Mouse (Mus musculus): ENCODE measurements around the gene Mtfr1l. TPM values are rescaled to one million over a fixed set of nuclear protein-coding genes. Genes with fewer than 3 reads are reported as not detected.

Mtfr1l gene
- polyA plus RNA-seq, 1 experiment from 2014 or later, result 133 TPM

DNA sequence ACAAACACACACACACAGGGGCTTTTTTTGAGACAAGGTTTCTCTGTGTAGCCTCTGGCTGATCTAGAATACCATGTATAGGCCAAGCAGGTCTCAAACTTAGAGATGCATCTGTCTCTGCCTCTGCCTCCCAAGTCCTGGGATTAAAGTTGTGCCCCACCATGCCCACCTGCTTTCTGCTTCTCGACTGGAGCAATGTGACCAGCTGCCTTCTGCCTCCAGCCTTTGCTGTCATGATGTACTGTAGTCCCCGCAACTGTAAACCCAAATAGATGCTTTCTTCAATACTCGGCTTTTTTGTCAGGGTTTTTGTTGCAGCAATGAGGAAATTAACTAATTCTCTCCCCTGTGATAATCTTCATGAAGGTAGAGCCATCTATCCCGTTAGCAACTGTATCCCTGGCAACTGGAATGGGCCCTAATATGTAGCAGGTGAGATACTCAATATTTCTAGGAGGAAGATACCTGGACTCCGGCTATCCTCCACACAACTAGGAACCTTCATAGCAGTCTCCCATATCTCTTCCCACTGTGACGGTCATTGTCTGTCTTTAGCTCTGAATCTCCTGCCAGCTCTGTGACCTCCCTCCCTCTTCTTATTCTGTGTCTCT is 52.0 kb downstream of the Mtfr1l start:
- H3K27me3 ChIP-seq (ENCODE audit: control insufficient read depth, insufficient read depth, low read length), result no peaks in the 10 kb centered on the region
- H3K4me1 ChIP-seq (ENCODE audit: control insufficient read depth, insufficient read depth, low read length), result no peaks in the 10 kb centered on the region
- H3K4me3 ChIP-seq (ENCODE audit: low read depth, low read length), result no peak overlapping the region
- no peaks in the 10 kb centered on the region for H3K36me3 ChIP-seq (ENCODE audit: control insufficient read depth, insufficient read depth, low read length)
- H3K27ac ChIP-seq (ENCODE audit: low read depth, low read length), result no peak overlapping the region
- ATAC-seq (ENCODE audit: insufficient read depth, low FRiP score, low TSS enrichment) (no peak), DNase-seq (ENCODE audit: low spot score) (no peak)
- H3K4me2 ChIP-seq (ENCODE audit: low read depth), result no peak overlapping the region
- no peaks in the 10 kb centered on the region for H3K9me3 ChIP-seq (ENCODE audit: control insufficient read depth, low read length)
- 72% methylated on average over 6 of the region's 6 CpGs for WGBS
- no peak overlapping the region for H3K9ac ChIP-seq (ENCODE audit: low read length)

DNA sequence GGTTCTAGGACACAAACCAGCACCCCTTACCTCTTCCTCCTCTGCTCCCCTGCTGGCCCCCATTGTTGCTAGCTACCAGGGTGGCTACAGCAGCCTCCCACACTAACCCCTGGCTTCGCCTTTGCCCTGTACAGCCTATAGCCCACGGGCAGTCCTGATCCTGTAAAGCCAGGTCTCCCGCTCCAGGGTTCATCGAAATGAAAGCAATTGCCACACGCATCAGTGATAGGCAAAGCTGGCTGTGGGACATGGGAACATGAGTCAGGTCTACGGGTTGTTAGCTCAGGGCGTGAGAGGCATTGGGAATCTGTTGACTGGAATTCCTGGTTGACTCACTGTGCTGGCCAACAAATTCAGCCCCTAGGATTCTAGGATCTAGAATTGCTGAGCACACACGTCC is 52.7 kb downstream of the Mtfr1l start:
- 71% methylated on average over 8 of the region's 8 CpGs for WGBS

DNA sequence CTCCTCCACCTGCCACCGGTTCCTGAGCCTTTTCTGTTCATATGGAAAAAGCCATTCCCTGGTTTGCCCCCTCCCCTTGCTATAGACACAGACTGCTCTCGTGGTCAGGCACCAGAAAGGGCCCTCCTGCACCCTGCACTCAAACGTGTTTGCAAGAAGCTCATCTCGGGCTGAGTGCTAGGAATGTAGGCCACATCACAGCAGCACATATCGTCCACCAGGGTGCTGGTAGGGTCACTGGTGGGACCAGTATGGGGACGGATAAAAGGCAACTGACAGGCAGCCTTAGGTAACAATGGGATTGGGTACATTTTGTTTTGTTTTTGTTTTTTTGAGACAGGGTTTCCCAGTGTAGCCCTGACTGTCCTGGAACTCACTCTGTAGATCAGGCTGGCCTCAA is 53.9 kb downstream of the Mtfr1l start:
- Histone ChIP-seq H3K4me2 (ENCODE audit: low read depth) (no peak overlapping the region), H3K4me1 (ENCODE audit: control insufficient read depth, insufficient read depth, low read length) (no peaks in the 10 kb centered on the region), H3K27me3 (ENCODE audit: control insufficient read depth, insufficient read depth, low read length) (no peaks in the 10 kb centered on the region), H3K4me3 (ENCODE audit: low read depth, low read length) (no peak overlapping the region), H3K27ac (ENCODE audit: low read depth, low read length) (no peak overlapping the region), H3K9me3 (ENCODE audit: control insufficient read depth, low read length) (no peaks in the 10 kb centered on the region), H3K36me3 (ENCODE audit: control insufficient read depth, insufficient read depth, low read length) (peaks cover 2% of the 10 kb centered on the region; the same call in 1 of the 2 replicates), H3K9ac (ENCODE audit: low read length) (no peak overlapping the region)
- 65% methylated on average over 6 of the region's 6 CpGs for WGBS
- ATAC-seq (ENCODE audit: insufficient read depth, low FRiP score, low TSS enrichment) (no peak), DNase-seq (ENCODE audit: low spot score) (no peak)

More for the DNA sequence above, 52.7 kb downstream of the Mtfr1l start:
- no peak for DNase-seq (ENCODE audit: low spot score)
- no peaks in the 10 kb centered on the region for H3K27me3 ChIP-seq (ENCODE audit: control insufficient read depth, insufficient read depth, low read length)
- no peak overlapping the region for H3K4me3 ChIP-seq (ENCODE audit: low read depth, low read length)
- H3K36me3 ChIP-seq (ENCODE audit: control insufficient read depth, insufficient read depth, low read length), result no peaks in the 10 kb centered on the region
- no peak overlapping the region for H3K27ac ChIP-seq (ENCODE audit: low read depth, low read length)
- H3K4me1 ChIP-seq (ENCODE audit: control insufficient read depth, insufficient read depth, low read length), result no peaks in the 10 kb centered on the region
- H3K4me2 ChIP-seq (ENCODE audit: low read depth), result no peak overlapping the region
- no peak for ATAC-seq (ENCODE audit: insufficient read depth, low FRiP score, low TSS enrichment)
- H3K9me3 ChIP-seq (ENCODE audit: control insufficient read depth, low read length), result no peaks in the 10 kb centered on the region
- H3K9ac ChIP-seq (ENCODE audit: low read length), result no peak overlapping the region

DNA sequence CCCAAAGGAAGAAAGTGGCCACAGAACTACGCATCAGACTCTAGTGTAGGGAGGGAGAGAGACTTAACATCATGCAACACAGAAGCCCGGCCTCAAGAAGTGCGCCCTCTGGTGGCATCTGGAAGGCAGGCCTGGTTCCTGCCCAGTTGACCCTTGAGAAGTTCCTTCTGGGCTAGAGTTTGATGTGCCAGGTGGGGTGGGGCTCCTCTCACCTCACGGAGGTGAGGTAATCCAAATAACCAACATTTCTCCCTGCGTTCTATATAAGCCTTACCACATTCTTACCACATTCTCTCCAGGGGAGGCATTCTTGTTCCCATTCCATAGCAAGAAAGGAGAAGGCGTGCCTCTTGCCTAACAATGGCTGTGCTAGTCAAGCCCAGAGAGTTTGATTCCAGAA is 54.3 kb downstream of the Mtfr1l start:
- Histone ChIP-seq H3K9ac (ENCODE audit: low read length) (no peak overlapping the region), H3K36me3 (ENCODE audit: control insufficient read depth, insufficient read depth, low read length) (peaks cover 2% of the 10 kb centered on the region; the same call in 1 of the 2 replicates), H3K4me1 (ENCODE audit: control insufficient read depth, insufficient read depth, low read length) (no peaks in the 10 kb centered on the region), H3K9me3 (ENCODE audit: control insufficient read depth, low read length) (no peaks in the 10 kb centered on the region), H3K4me2 (ENCODE audit: low read depth) (no peak overlapping the region), H3K4me3 (ENCODE audit: low read depth, low read length) (no peak overlapping the region), H3K27ac (ENCODE audit: low read depth, low read length) (no peak overlapping the region), H3K27me3 (ENCODE audit: control insufficient read depth, insufficient read depth, low read length) (no peaks in the 10 kb centered on the region)
- WGBS, result 34% methylated on average over 6 of the region's 6 CpGs
- DNase-seq (ENCODE audit: low spot score) (peak; percentile 74), ATAC-seq (ENCODE audit: insufficient read depth, low FRiP score, low TSS enrichment) (no peak)

DNA sequence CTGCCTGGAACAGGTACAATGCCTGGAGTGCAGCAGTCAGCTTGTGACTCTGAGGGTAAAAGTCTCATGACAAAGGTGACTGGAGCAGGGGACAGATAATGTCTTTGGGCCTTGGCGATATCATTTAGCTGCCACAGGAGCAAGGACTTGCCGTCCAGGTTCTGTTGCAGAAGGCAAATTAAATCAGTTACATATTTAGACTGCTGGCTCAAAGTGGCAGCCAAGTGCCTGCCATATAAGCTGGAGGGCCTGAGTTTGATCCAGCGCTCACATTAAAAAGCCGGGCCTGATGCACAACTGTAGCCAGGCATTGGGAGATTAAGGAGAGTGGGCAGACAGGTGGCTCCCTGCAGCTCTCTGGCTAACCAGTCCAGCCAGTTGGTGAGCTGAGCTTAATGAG is 55.3 kb downstream of the Mtfr1l start:
- ATAC-seq (ENCODE audit: insufficient read depth, low FRiP score, low TSS enrichment), result no peak

DNA sequence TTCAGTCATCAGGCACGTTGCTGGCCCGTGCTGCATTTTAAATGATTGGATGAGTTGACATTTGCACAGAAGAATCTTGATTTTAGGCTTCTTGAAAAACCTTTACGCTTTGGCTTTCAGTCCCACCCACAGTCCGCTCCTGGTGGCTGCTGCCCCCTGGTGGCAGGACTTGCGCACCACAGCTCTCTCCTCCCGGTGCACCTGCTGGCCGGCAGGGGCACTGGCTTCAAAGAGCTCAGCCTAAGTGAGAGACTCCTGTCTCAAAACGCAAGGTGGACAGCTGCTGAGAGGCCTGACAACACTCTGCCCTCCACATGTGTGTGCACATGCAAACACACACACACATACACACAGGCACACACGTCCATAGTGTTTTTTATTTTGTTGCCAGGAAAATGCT is 57.2 kb downstream of the Mtfr1l start:
- Histone ChIP-seq H3K27me3 (ENCODE audit: control insufficient read depth, insufficient read depth, low read length) (no peaks in the 10 kb centered on the region), H3K4me1 (ENCODE audit: control insufficient read depth, insufficient read depth, low read length) (peaks cover under 1% of the 10 kb centered on the region; the same call in 1 of the 2 replicates), H3K4me3 (ENCODE audit: low read depth, low read length) (no peak overlapping the region), H3K9ac (ENCODE audit: low read length) (peak overlapping the region; percentile 2; the same call in 1 of the 2 replicates), H3K4me2 (ENCODE audit: low read depth) (no peak overlapping the region), H3K27ac (ENCODE audit: low read depth, low read length) (no peak overlapping the region), H3K9me3 (ENCODE audit: control insufficient read depth, low read length) (no peaks in the 10 kb centered on the region), H3K36me3 (ENCODE audit: control insufficient read depth, insufficient read depth, low read length) (peaks cover 22% of the 10 kb centered on the region)
- ATAC-seq (ENCODE audit: insufficient read depth, low FRiP score, low TSS enrichment) (peak; percentile 56), DNase-seq (ENCODE audit: low spot score) (peak; percentile 90)
- WGBS, result 9% methylated on average over 9 of the region's 9 CpGs

More for the DNA sequence above, 55.3 kb downstream of the Mtfr1l start:
- Histone ChIP-seq H3K4me2 (ENCODE audit: low read depth) (no peak overlapping the region), H3K36me3 (ENCODE audit: control insufficient read depth, insufficient read depth, low read length) (peaks cover 10% of the 10 kb centered on the region), H3K4me1 (ENCODE audit: control insufficient read depth, insufficient read depth, low read length) (no peaks in the 10 kb centered on the region), H3K4me3 (ENCODE audit: low read depth, low read length) (no peak overlapping the region), H3K27ac (ENCODE audit: low read depth, low read length) (no peak overlapping the region), H3K9ac (ENCODE audit: low read length) (no peak overlapping the region), H3K27me3 (ENCODE audit: control insufficient read depth, insufficient read depth, low read length) (no peaks in the 10 kb centered on the region), H3K9me3 (ENCODE audit: control insufficient read depth, low read length) (no peaks in the 10 kb centered on the region)
- DNase-seq (ENCODE audit: low spot score), result no peak
- whole genome bisulfite sequencing, result 91% methylated on average over 4 of the region's 4 CpGs

DNA sequence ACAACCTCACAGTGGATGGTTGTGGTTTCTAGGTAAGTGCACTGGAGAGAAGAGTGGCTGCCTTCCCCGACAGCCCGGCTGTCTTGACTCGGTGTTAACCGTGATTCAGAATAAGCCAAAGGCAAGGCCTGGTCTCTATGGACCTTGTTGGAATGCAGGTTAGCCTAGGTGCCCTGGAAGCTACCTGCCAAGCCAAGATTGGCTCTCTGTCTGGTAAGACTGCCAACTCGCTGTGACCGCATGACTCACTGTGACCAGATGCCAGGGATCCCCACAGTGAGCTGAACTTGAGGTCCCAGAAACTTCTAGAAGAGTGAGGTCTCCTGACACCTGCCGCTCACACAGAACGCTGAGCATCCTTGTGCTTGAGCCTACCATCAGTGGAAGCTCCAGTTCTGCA is 58.3 kb downstream of the Mtfr1l start:
- H3K36me3 ChIP-seq (ENCODE audit: control insufficient read depth, insufficient read depth, low read length), result peaks cover 26% of the 10 kb centered on the region
- DNase-seq (ENCODE audit: low spot score) (no peak), ATAC-seq (ENCODE audit: insufficient read depth, low FRiP score, low TSS enrichment) (0 out of 2 replicates have a peak, but pooled peaks have one; percentile 7)
- no peak overlapping the region for H3K27ac ChIP-seq (ENCODE audit: low read depth, low read length)
- H3K4me1 ChIP-seq (ENCODE audit: control insufficient read depth, insufficient read depth, low read length), result peaks cover 3% of the 10 kb centered on the region; the same call in 1 of the 2 replicates
- no peaks in the 10 kb centered on the region for H3K27me3 ChIP-seq (ENCODE audit: control insufficient read depth, insufficient read depth, low read length)
- no peak overlapping the region for H3K4me2 ChIP-seq (ENCODE audit: low read depth)
- no peak overlapping the region for H3K9ac ChIP-seq (ENCODE audit: low read length)
- 93% methylated on average over 8 of the region's 8 CpGs for WGBS
- H3K9me3 ChIP-seq (ENCODE audit: control insufficient read depth, low read length), result no peaks in the 10 kb centered on the region
- no peak overlapping the region for H3K4me3 ChIP-seq (ENCODE audit: low read depth, low read length)

Small RNA genes lying within 50 kb of the gene (microRNA-seq; reads per million reads assigned to microRNA genes)
- not detected for gene Mir6403

Other genes starting within 250 kb of the Mtfr1l start
- 21.6 and 23.1 TPM in 2 replicates for gene Pdik1l, start 247.5 kb downstream of the Mtfr1l start, polyA plus RNA-seq (2014; fragmentation: Nextera tagmentation; extraction: Ambion mirVana)
- 0.87 and 1.6 TPM in 2 replicates for gene Trim63, start 220.3 kb downstream of the Mtfr1l start, polyA plus RNA-seq (2014; fragmentation: Nextera tagmentation; extraction: Ambion mirVana)
- not detected in 2 replicates for gene Slc30a2, start 192.2 kb downstream of the Mtfr1l start, polyA plus RNA-seq (2014; fragmentation: Nextera tagmentation; extraction: Ambion mirVana)
- 0.24 and 0.37 TPM in 2 replicates for gene Extl1, start 151.5 kb downstream of the Mtfr1l start, polyA plus RNA-seq (2014; fragmentation: Nextera tagmentation; extraction: Ambion mirVana)
- gene Pafah2, start 139.1 kb downstream of the Mtfr1l start, polyA plus RNA-seq (2014; fragmentation: Nextera tagmentation; extraction: Ambion mirVana), result 6.9 and 11.4 TPM in 2 replicates
- gene Stmn1, start 67.1 kb downstream of the Mtfr1l start, polyA plus RNA-seq (2014; fragmentation: Nextera tagmentation; extraction: Ambion mirVana), result 3,693 and 3,815 TPM in 2 replicates
- 2.0 and 2.2 TPM in 2 replicates for gene Paqr7, start 38.7 kb downstream of the Mtfr1l start, polyA plus RNA-seq (2014; fragmentation: Nextera tagmentation; extraction: Ambion mirVana)
- gene Aunip, start 24.4 kb downstream of the Mtfr1l start, polyA plus RNA-seq (2014; fragmentation: Nextera tagmentation; extraction: Ambion mirVana), result 6.5 and 8.1 TPM in 2 replicates
- 48.0 TPM in 2 replicates for gene Selenon, start 16.8 kb upstream of the Mtfr1l start, polyA plus RNA-seq (2014; fragmentation: Nextera tagmentation; extraction: Ambion mirVana)
- gene Man1c1, start 168.9 kb upstream of the Mtfr1l start, polyA plus RNA-seq (2014; fragmentation: Nextera tagmentation; extraction: Ambion mirVana), result 4.8 and 5.2 TPM in 2 replicates
- 7.4 and 9.1 TPM in 2 replicates for gene Ldlrap1, start 232.6 kb upstream of the Mtfr1l start, polyA plus RNA-seq (2014; fragmentation: Nextera tagmentation; extraction: Ambion mirVana)